Mouse (Mus musculus) CH12.LX (cell line): ENCODE data around the gene Acadl. TPM values are rescaled to one million over a fixed set of nuclear protein-coding genes. Genes with fewer than 3 reads are reported as not detected.

ENCODE experiments used
- DNase-seq: peaks from one replicate; pipeline ENCODE4 v3.0.0-alpha.2; 2013; ENCODE audit errors: extremely low read depth
- H3K27ac ChIP-seq: 2 replicates; pipeline ENCODE4 v1.5.1; 2012; ENCODE audit warnings: low read depth, mild to moderate bottlenecking, control low read depth, moderate library complexity; ENCODE audit not compliant: insufficient read depth
- H3K27me3 ChIP-seq: replicated peaks from 2 replicates; pipeline ENCODE3; 2012; ENCODE audit warnings: inconsistent platforms
- H3K36me3 ChIP-seq, 2 experiments: replicated peaks in 1 of 2; 2 replicates each; pipeline versions ENCODE3 to v1.6.1; 2012; ENCODE audit warnings: inconsistent platforms in 1 of 2, low read length in 1 of 2, mild to moderate bottlenecking in 1 of 2, mixed read lengths in 1 of 2, moderate library complexity in 1 of 2; ENCODE audit not compliant: control insufficient read depth in 1 of 2, insufficient read depth in 1 of 2
- H3K4me1 ChIP-seq, 2 experiments: 2 replicates each; pipeline ENCODE4 v1.6.1; 2012; ENCODE audit warnings: inconsistent platforms in 1 of 2, moderate library complexity in 1 of 2; ENCODE audit not compliant: insufficient read depth in 2 of 2, control insufficient read depth in 1 of 2
- H3K4me2 ChIP-seq: 2 replicates; pipeline ENCODE4 v1.6.1; 2012; ENCODE audit warnings: low read depth, mild to moderate bottlenecking, control low read depth; ENCODE audit not compliant: poor library complexity, insufficient read depth, severe bottlenecking
- H3K4me3 ChIP-seq, 3 experiments: fragments of 150-350 bp in 1 of 3; sonication (generic) in 1 of 3; replicated peaks in 1 of 3; 2 replicates each; pipeline versions ENCODE3 to v1.5.1; 2011 to 2012; ENCODE audit warnings: low read depth in 2 of 3, low read length in 2 of 3, mild to moderate bottlenecking in 2 of 3, moderate library complexity in 2 of 3, control low read depth in 1 of 3, improper control_type of control experiment in 1 of 3, inconsistent platforms in 1 of 3, mixed read lengths in 1 of 3; ENCODE audit not compliant: poor library complexity in 1 of 3
- H3K79me2 ChIP-seq: replicated peaks from 2 replicates; pipeline ENCODE4 v1.6.1; 2012; ENCODE audit warnings: mild to moderate bottlenecking, moderate library complexity; ENCODE audit not compliant: control insufficient read depth, poor library complexity, insufficient read depth, severe bottlenecking; ENCODE audit errors: extremely low read depth
- H3K9ac ChIP-seq: 2 replicates; pipeline ENCODE4 v1.6.1; 2012; ENCODE audit warnings: low read depth, mild to moderate bottlenecking, control low read depth, moderate library complexity; ENCODE audit not compliant: insufficient read depth
- H3K9me3 ChIP-seq: replicated peaks from 2 replicates; pipeline ENCODE3; 2012; ENCODE audit warnings: low read length, inconsistent platforms, mixed read lengths
- BHLHE40 ChIP-seq: IDR thresholded peaks from 2 replicates; pipeline ENCODE4 v1.6.1; 2011; ENCODE audit warnings: mild to moderate bottlenecking, low read depth, low read length, improper control_type of control experiment
- CHD2 ChIP-seq: IDR thresholded peaks from 2 replicates; pipeline ENCODE4 v1.6.1; 2011; ENCODE audit warnings: low read length, improper control_type of control experiment
- CTCF ChIP-seq, 2 experiments: IDR thresholded peaks in 1 of 2; conservative IDR thresholded peaks in 1 of 2; 2 replicates each; pipeline ENCODE4 v1.5.1; 2011 to 2012; ENCODE audit warnings: low read depth in 2 of 2, low read length in 2 of 2, improper control_type of control experiment in 1 of 2, inconsistent platforms in 1 of 2, mild to moderate bottlenecking in 1 of 2, moderate library complexity in 1 of 2
- E2F4 ChIP-seq: IDR thresholded peaks from 2 replicates; pipeline ENCODE4 v1.6.1; 2011; ENCODE audit warnings: low read depth, low read length, improper control_type of control experiment; ENCODE audit not compliant: insufficient replicate concordance
- ETS1 ChIP-seq: conservative IDR thresholded peaks from 2 replicates; pipeline ENCODE4 v1.6.1; 2012; ENCODE audit warnings: low read depth, mild to moderate bottlenecking, inconsistent platforms, low read length, improper control_type of control experiment, moderate library complexity
- JUN ChIP-seq: IDR thresholded peaks from 2 replicates; pipeline ENCODE4 v1.6.1; 2011; ENCODE audit warnings: low read depth, mild to moderate bottlenecking, low read length, improper control_type of control experiment, moderate library complexity; ENCODE audit not compliant: insufficient read depth
- JUND ChIP-seq: conservative IDR thresholded peaks from 2 replicates; pipeline ENCODE4 v1.6.1; 2011; ENCODE audit warnings: low read depth, low read length, improper control_type of control experiment
- KAT2A ChIP-seq: IDR thresholded peaks from 2 replicates; pipeline ENCODE4 v1.6.1; 2012; ENCODE audit warnings: low read length, improper control_type of control experiment, inconsistent platforms; ENCODE audit not compliant: insufficient replicate concordance
- MAX ChIP-seq: IDR thresholded peaks from 2 replicates; pipeline ENCODE4 v1.6.1; 2011; ENCODE audit warnings: low read length, improper control_type of control experiment
- MYC ChIP-seq: IDR thresholded peaks from 2 replicates; pipeline ENCODE4 v1.6.1; 2011; ENCODE audit warnings: low read depth, mild to moderate bottlenecking, improper control_type of control experiment, low read length
- NELFE ChIP-seq: IDR thresholded peaks from 2 replicates; pipeline ENCODE4 v1.6.1; 2011; ENCODE audit warnings: low read depth, low read length, improper control_type of control experiment
- NRF1 ChIP-seq: IDR thresholded peaks from 2 replicates; pipeline ENCODE4 v1.6.1; 2014; ENCODE audit warnings: low read depth, mild to moderate bottlenecking, inconsistent platforms, low read length, improper control_type of control experiment, moderate library complexity
- PAX5 ChIP-seq: IDR thresholded peaks from 2 replicates; pipeline ENCODE4 v1.6.1; 2012; ENCODE audit warnings: low read length, inconsistent platforms, mixed read lengths
- RAD21 ChIP-seq: IDR thresholded peaks from 2 replicates; pipeline ENCODE4 v1.6.1; 2011; ENCODE audit warnings: low read depth, mild to moderate bottlenecking, low read length, improper control_type of control experiment, moderate library complexity
- SMC3 ChIP-seq: IDR thresholded peaks from 2 replicates; pipeline ENCODE4 v1.6.1; 2011; ENCODE audit warnings: low read depth, low read length, improper control_type of control experiment
- TBP ChIP-seq: conservative IDR thresholded peaks from 2 replicates; pipeline ENCODE4 v1.6.1; 2011; ENCODE audit warnings: low read depth, low read length, improper control_type of control experiment
- TCF12 ChIP-seq: IDR thresholded peaks from 2 replicates; pipeline ENCODE4 v1.6.1; 2014; ENCODE audit warnings: low read depth, mild to moderate bottlenecking, inconsistent platforms, low read length, improper control_type of control experiment
- UBTF ChIP-seq: IDR thresholded peaks from 2 replicates; pipeline ENCODE4 v1.6.1; 2012; ENCODE audit warnings: low read depth, mild to moderate bottlenecking, inconsistent platforms, low read length, improper control_type of control experiment, moderate library complexity
- USF2 ChIP-seq: conservative IDR thresholded peaks from 2 replicates; pipeline ENCODE4 v1.6.1; 2011; ENCODE audit warnings: low read depth, low read length, improper control_type of control experiment
- ZC3H11A ChIP-seq: IDR thresholded peaks from 2 replicates; pipeline ENCODE4 v1.6.1; 2012; ENCODE audit warnings: low read depth, mild to moderate bottlenecking, inconsistent platforms, low read length, improper control_type of control experiment
- ZKSCAN1 ChIP-seq: IDR thresholded peaks from 2 replicates; pipeline ENCODE4 v1.6.1; 2012; ENCODE audit warnings: low read depth, inconsistent platforms, low read length, improper control_type of control experiment, borderline replicate concordance
- ZMIZ1 ChIP-seq: IDR thresholded peaks from 2 replicates; pipeline ENCODE4 v1.6.1; 2012; ENCODE audit warnings: low read depth, mild to moderate bottlenecking, inconsistent platforms, low read length, improper control_type of control experiment
- ZNF384 ChIP-seq: IDR thresholded peaks from 2 replicates; pipeline ENCODE4 v1.6.1; 2012; ENCODE audit warnings: low read depth, low read length, improper control_type of control experiment, inconsistent platforms
- dilution Hi-C: fragments of 300-500 bp; cut with MboI; formaldehyde crosslinking; loops from 2 replicates; pipeline ENCODE4 v1.14.3; 2020; ENCODE audit warnings: low sequenced_read_pairs; ENCODE audit not compliant: extremely low pct_unique_long_range_greater_than_20kb, extremely low pct_ligation_motif_present
- in situ Hi-C: fragments of 300-500 bp; cut with MboI; formaldehyde crosslinking; loops from 3 replicates; pipeline ENCODE4 v1.14.3; 2019; ENCODE audit warnings: low sequenced_read_pairs, low pct_ligation_motif_present, low pct_unique_long_range_greater_than_20kb, mixed read lengths
- polyA plus RNA-seq: library from polyadenylated mRNA; unstranded; fragments of >175 nt; gene quantifications from 2 replicates; pipeline ENCODE4 v1.2.1, GENCODE M21; 2012; ENCODE audit warnings: low read depth; ENCODE audit not compliant: insufficient read length
- total RNA-seq, 2 experiments: library from RNA; depleted of rRNA; stranded (reverse); fragments of 300-350 nt in 1 of 2; fragments of >200 nt in 1 of 2; gene quantifications; 2 replicates each; pipeline ENCODE4 v1.2.3; 2012 to 2014

The Acadl gene
- total and polyA plus RNA-seq, 3 experiments, result 24.7 to 58.9 (median 26.2) TPM

GRCm38 (mm10) chr1:66900946-66901345 lies 37.9 kb upstream of the Acadl start:
- in situ Hi-C loops (no loop called here), dilution Hi-C loops (no loop called here)
- no peaks in the 10 kb centered on the region for H3K79me2 ChIP-seq
- no peak for DNase-seq
- no peaks in the 10 kb centered on the region for H3K9me3 ChIP-seq
- no peak overlapping the region for H3K4me2 ChIP-seq
- H3K36me3 ChIP-seq, result no peaks in the 10 kb centered on the region
- H3K9ac ChIP-seq, result no peak overlapping the region
- no peaks in the 10 kb centered on the region for H3K27me3 ChIP-seq
- no peak overlapping the region for H3K4me3 ChIP-seq
- no peak overlapping the region for H3K27ac ChIP-seq
- TF ChIP-seq TBP, result no peak
- TF ChIP-seq ZKSCAN1, result no peak
- no peak for TF ChIP-seq ZMIZ1
- TF ChIP-seq JUN, result no peak
- no peak for TF ChIP-seq BHLHE40
- TF ChIP-seq CHD2, result no peak
- TF ChIP-seq JUND, result no peak
- TF ChIP-seq SMC3, result no peak
- TF ChIP-seq KAT2A, result no peak
- TF ChIP-seq ETS1, result no peak
- no peak for TF ChIP-seq PAX5
- TF ChIP-seq USF2, result no peak
- TF ChIP-seq MAX, result no peak
- no peak for TF ChIP-seq NRF1
- TF ChIP-seq NELFE, result no peak
- TF ChIP-seq ZC3H11A, result no peak
- H3K4me1 ChIP-seq, result peaks cover 0 to 6% of the 10 kb centered on the region in 2 experiments; a peak in 2 of 4 replicates

- no peak overlapping the region for H3K4me2 ChIP-seq
- no peaks in the 10 kb centered on the region for H3K9me3 ChIP-seq
- in situ Hi-C loops (loop anchor here (5.0 kb wide), 1 partner anchor 94 kb away; no protein-coding TSS in a partner anchor), dilution Hi-C loops (no loop called here)
- DNase-seq, result no peak
- no peaks in the 10 kb centered on the region for H3K36me3 ChIP-seq
- no peaks in the 10 kb centered on the region for H3K27me3 ChIP-seq
- H3K4me3 ChIP-seq, result no peak overlapping the region
- no peak overlapping the region for H3K9ac ChIP-seq
- peaks cover 4 to 8% of the 10 kb centered on the region in 2 experiments; a peak in 2 of 4 replicates for H3K4me1 ChIP-seq
- H3K79me2 ChIP-seq, result no peaks in the 10 kb centered on the region
- H3K27ac ChIP-seq, result no peak overlapping the region
- TF ChIP-seq NELFE (no peak), JUND (no peak), E2F4 (no peak), CTCF (conservative IDR thresholded peaks at IDR 0.05 in 1 of 2, IDR thresholded peaks at IDR 0.05 in 1 of 2; ENCODE audit: low read depth in 2 of 2, low read length in 2 of 2) (no peak), UBTF (no peak), TBP (no peak), ETS1 (no peak), TCF12 (no peak), ZKSCAN1 (no peak), BHLHE40 (no peak), MAX (no peak), RAD21 (no peak), ZNF384 (no peak), JUN (no peak), MYC (no peak), CHD2 (no peak), USF2 (no peak)
These were observed 35.2 kb upstream of the Acadl start for GRCm38 (mm10) chr1:66898261-66898660.
